Mouse (Mus musculus): Measurements from ENCODE around the gene Rtn4r.
"Not testable (repeated sequence)": the region's sequence is repeated elsewhere in the genome, so short reads cannot be mapped to it uniquely, and the experiment has no call there.

The Rtn4r gene

DNA sequence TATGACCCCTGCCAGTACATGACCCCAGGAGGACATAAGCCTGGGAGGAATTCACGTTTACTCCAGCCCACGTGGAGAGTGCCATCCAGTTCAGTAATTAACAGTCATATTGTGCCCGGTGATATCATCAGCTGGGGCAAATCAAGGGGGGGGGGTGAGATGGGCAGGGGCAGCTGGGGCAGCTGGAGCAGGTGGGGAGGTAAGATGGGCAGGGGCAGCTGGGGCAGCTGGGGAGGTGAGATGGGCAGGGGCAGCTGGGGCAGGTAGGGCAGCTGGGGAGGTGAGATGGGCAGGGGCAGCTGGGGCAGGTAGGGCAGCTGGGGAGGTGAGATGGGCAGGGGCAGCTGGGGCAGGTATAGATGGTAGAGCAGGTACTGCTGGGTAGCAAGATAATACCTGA is 68.1 kb downstream of the Rtn4r start:
- not testable (repeated sequence) for DNase-seq

DNA sequence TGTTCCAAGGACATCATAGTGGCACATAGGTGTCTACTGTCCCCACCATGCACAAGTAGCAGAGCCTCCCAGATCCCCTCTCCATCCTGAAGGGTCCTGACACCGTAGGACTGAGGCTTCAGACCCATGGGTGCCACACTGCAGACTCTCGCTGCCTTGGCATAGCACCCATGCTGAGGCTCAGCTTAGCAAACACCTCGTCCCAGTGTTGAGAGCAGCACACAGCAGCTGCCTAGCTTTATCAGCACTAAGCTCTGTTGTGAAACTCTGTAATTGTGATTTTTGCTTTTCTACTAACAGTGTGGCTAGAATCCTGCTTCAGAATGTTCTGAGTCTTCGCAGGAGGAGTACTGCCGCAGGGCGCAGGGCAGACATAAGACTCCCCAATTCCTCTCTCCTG is 70.4 kb downstream of the Rtn4r start:
- DNase-seq, result no peak

DNA sequence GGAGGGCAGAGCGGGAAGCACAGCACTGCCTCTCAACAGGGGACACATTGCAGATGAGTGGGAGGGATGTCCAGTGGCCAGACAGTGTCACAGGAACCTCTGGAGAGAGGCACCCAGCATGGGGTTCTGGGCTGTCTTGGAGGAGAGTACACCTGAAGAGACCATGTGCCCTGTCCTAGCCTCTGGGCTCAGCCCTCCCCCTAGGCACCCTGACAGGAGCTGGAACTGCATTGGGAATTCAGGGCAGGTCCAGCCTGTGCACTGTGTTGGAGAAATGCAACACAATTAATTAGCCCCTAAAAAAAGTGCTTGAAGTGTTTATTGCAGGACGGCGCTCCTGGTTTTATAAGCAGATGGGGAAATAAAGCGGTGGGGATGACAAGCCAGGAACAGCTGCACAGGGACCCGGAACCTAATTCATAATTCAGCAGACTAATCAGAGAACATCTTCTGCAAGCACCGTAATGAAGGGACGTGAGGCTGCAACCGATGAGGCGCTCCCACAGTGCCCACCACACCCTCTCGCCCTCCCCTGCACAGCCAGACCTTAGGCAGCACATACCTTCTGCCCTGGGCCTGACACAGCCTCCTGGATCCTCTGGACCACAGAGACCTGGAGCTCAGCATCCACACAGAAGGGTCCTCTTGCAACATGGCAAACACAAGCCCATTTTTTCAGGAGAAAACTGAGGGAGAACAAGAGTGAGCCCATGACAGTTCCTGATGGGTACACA is 71.1 kb downstream of the Rtn4r start:
- no peak for DNase-seq

DNA sequence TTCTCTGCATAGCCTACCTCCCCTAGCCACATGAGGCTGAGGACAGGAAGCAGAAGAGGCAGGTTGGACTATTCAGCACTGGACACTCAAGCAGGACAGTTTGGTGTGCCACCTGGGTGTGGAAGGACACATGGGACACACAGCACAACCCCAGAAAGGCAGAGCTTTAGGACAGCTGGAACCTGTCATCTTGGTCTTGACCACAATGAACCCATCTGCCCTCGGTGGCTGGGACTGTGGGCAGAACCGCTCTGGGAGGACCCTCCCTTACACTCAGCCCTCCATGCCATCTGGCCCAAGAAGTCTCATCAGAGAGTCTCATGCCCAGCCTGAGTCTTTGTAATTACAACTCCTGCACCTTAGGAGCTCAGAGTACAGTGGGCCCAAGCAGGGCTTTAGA is 72.6 kb downstream of the Rtn4r start:
- DNase-seq, result no peak

DNA sequence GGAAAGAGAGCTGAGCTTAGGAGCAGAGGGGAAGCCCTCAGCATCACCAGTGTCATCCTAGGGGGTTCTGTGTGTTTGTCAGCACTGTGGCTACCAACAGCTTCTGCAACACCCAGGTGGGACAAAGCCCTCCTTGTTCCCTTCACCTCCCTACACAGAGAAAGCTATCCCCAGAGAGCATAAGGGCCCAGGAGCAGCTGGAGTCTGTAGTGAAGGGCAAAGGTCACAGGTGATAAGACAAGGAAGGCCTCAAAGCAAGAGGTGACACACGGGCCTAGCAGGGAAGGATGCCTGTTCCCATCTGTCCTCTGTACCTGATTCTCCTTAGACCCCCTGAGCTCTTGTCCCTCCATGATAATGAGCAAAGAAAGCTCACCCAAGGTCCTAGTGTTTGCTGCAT is 74.2 kb downstream of the Rtn4r start:
- DNase-seq, result no peak

All from spleen, adult 18-20 months (tissue).